Mouse (Mus musculus): ENCODE data around the gene Noxo1.
A peak's percentile ranks its signal among the peaks of the same experiment; 100 is the strongest.

GRCm38 (mm10) chr17:24696011-24696697 lies at the start of gene Noxo1, which contains the start of gene Gfer:
- TF ChIP-seq CTCF (IDR thresholded peaks at IDR 0.05; ENCODE audit: borderline replicate concordance, extremely low read depth, insufficient read depth, insufficient read length) = peak; percentile 34; the same call in 1 of the 2 replicates
- peak; percentile 71 for TF ChIP-seq POLR2A (IDR thresholded peaks at IDR 0.05; ENCODE audit: borderline replicate concordance, extremely low read depth, insufficient read depth, insufficient read length, poor library complexity, severe bottlenecking)
